Mouse (Mus musculus) spleen, postnatal 36 days (tissue): Measurements from ENCODE around the gene Add3.

Experiments
- DNase-seq, 2 experiments: peaks; one replicate each; pipeline ENCODE4 v3.0.0; 2022; ENCODE audit warnings: low spot score in 2 of 2, mixed read lengths in 1 of 2

Gene Add3

DNA sequence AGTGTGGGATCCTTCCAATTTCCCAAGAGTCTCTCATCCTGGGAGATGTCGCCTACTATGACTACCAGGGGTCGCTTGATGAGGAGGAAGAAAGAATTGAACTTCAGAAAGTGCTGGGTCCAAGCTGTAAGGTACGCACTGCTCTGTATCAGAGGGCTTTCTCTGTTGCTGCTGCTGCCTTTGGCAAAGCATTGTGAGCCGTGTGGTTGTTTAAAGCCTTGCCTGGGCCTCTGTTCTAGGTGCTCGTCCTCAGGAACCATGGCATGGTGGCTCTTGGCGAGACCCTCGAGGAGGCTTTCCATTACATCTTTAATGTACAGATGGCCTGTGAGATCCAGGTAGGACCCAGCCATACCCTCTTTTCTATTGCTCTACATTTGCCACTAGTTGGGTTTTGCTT, 93.3 kb downstream of the Add3 start:
- no peak for DNase-seq

- no peak for DNase-seq
These were observed 101.6 kb downstream of the Add3 start for GRCm38 (mm10) chr19:53241806-53242205.

- DNase-seq: no peak
These were observed 103.7 kb downstream of the Add3 start for GRCm38 (mm10) chr19:53243956-53244355.

GRCm38 (mm10) chr19:53247558-53247957, 107.3 kb downstream of the Add3 start:
- no peak for DNase-seq

- DNase-seq: peak; percentile 35 to 59
These were observed 107.8 kb downstream of the Add3 start for GRCm38 (mm10) chr19:53248023-53248494.

- no peak for DNase-seq
These were observed 110.8 kb downstream of the Add3 start for GRCm38 (mm10) chr19:53251015-53251414.

- no peak for DNase-seq
These were observed 111.4 kb downstream of the Add3 start for GRCm38 (mm10) chr19:53251656-53252055.

DNA sequence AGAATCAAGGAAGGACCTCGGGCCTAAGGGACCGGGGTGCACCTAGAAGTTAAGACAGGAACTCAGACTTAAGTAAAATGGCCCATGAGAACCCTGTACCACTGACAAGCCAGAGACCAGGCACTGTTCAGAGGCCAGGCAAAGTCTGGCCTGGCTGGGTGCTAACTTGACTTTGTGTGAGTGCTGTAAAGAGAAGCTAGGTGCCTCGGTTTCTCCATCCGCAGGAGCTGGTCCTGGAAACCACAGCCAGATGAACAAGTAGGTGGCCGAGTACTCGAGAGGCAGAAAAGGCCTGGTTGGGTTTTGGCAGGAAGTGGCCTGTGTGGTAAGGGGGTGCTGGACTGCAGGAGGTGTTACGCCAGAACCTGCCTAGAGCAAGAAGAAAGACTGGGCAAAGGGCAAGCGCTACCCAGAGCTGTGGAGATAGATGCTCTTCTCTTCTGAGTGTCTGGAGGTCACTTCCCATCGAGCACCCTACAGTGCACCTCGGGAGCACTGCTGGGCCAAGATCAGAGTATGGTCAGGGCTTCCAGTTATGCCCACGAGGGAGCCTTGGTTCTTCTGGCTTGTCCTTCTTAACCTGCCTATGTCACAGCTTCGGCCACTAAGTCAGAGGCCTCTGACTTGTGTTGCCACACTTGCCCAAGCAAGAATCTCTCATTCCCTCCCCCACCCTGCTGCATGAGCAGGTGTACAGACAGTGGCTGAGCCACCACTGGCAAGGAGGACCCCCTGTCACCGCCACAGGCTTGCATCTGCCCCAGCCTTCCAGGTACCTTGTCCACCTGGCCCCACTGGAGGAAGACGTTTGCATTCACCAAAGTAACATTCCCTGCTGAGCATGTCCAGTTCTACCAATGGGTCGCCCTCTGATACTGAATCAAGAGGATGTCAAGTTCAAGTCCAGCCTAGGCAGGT, 112.1 kb downstream of the Add3 start:
- DNase-seq: peak in 1 of 2 experiments; percentile 34

DNA sequence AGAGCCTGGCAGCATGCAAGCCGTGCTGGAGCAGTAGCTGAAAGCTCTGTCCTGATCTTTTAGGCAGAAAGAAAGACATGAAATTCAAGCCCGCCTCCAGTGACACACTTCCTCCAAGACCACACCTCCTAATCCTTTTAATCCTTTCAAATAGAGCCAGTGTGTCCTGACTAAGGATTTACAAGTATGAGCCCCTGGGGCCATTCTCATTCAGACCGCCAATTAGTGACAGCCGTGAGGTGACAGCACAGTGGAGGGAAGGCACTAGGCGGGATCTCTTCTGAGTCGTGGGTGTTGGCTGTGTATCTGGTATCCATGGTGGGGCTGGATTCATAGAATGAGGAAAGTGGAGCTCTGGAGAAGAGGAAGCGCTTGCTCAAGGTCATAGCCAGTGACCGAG, 116.1 kb downstream of the Add3 start:
- DNase-seq: no peak

DNA sequence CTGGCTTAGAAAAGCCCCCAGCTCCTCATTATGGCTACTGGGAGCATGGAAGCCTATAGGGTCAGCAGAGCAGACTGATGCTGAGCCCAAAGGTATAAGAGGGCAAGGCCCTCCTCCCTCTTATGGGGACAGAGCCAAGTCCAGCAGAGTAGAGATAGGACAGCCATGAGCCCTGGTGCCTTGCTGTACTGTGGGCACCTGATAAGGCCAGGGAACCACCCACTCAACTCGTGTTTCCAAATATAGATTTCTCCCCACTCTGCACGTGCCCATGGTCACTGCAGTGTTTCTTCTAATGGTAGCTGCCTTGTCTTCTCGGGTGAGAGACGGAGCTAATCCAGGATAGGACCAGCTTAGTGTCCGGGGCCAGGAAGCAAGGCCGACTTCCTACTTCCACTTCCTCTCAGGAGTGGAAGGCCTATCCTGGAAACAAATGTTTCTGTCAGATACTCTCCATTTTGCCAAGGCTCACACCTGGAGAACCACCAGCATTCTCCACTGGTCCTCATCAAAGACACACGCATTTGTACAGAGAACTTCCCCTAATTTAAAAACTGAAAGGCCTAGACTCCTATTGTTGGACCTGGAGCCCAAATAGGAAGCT, 116.8 kb downstream of the Add3 start:
- DNase-seq: peak; percentile 63 to 80

DNA sequence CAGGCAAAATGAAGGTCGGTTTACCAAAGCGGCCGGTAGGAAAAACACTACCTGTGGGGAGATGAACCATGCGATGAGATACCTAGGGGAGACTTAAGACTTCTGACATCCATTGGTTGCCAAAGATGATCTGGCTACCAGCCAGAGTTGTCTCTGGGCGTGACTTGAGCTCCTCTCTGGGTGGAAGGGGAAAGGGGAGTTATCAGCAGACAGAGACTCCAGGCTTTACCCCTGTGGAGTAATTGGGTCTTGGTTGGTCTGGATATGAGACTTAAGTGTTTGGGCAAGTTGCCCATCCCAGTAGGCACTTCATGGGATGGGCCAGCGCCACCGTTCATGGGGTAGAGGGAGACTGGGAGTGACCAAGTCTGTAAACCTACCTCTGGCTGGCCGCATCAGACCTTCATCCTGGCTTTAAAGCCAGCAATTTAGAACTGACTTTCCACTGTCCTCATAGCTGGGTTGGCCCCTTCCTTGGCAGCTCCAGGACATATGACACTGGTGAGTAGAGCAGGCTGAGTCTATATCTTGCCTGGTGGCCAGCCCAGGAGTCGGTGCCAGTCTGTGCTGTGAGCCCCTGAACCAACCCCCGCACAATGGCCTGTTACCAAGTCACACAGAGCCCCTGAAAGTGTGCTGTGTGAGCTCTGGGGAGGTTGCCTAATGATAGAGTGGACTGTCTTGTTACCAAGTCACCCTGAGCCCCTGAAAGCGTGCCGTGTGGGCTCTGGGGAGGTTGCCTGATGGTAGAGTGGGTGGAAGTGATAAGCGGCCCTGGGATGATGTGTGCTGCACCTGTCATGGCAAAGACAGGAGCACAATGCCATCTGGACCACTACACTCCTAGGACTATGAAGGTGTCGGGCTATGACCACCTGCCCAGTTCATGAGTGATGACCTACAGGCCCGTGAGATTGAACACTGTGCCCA, 117.7 kb downstream of the Add3 start:
- peak; percentile 70 to 87 for DNase-seq

DNA sequence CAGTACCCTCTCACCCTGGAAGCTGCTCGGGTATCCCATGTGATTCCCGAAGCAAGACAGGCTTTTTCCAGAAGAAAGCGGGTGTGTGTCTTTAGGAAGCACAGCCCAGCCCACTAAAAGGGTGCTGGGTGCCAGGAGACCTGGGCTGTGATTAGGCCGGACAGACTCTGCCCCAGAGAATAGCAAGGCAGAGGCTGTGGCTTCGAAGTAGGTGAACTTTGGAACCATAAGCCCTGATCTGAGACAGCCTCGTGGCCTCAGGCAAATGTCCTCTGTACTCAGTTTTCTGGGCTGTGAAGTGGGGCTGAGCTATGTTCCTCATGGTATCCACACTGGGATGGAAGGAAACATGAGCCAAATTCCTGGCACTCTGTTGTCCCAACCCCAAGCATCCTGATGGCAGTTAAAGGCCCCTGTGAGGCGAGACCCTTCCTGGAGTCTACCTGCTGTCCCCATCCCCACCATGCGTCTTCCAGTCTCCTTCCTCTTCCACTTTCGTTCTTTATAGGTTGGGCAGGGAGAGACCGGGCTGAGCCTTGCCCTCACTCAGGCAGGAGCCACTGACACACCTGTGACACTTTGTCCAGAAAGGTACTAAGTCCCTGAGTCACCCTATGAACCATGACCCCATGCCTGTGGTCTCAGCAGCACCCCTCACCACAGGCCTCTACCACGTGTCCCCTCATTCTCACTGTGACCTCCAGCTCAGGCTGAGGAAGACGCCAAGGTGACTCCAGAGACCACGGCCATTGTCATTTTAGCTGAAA, 118.7 kb downstream of the Add3 start:
- DNase-seq: no peak

DNA sequence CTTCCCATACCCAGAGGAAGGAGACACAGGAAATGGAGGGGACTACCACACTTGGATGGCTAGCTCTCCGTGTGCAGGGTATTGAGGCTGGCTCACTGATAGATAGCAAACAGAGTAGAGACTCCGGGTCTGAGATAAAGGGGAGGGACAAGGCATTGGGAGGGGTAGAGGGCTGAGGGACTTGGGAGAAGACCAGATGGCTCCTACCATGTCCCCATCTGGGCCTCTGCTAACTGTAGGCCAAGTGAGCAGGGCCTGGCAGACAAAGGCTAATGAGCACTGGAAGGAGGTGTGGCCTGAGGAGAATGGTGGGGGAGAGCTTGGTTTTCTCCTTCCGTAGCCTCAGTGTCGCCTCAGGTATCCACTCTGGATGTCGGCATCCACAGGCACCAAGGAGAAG, 119.3 kb downstream of the Add3 start:
- DNase-seq: no peak

- DNase-seq: no peak
These were observed 120.0 kb downstream of the Add3 start for GRCm38 (mm10) chr19:53260261-53260660.

GRCm38 (mm10) chr19:53260828-53261227, 120.6 kb downstream of the Add3 start:
- no peak for DNase-seq

GRCm38 (mm10) chr19:53262061-53262460, 121.8 kb downstream of the Add3 start:
- DNase-seq: no peak

- DNase-seq: no peak
These were observed 123.9 kb downstream of the Add3 start for GRCm38 (mm10) chr19:53263859-53264733.

DNA sequence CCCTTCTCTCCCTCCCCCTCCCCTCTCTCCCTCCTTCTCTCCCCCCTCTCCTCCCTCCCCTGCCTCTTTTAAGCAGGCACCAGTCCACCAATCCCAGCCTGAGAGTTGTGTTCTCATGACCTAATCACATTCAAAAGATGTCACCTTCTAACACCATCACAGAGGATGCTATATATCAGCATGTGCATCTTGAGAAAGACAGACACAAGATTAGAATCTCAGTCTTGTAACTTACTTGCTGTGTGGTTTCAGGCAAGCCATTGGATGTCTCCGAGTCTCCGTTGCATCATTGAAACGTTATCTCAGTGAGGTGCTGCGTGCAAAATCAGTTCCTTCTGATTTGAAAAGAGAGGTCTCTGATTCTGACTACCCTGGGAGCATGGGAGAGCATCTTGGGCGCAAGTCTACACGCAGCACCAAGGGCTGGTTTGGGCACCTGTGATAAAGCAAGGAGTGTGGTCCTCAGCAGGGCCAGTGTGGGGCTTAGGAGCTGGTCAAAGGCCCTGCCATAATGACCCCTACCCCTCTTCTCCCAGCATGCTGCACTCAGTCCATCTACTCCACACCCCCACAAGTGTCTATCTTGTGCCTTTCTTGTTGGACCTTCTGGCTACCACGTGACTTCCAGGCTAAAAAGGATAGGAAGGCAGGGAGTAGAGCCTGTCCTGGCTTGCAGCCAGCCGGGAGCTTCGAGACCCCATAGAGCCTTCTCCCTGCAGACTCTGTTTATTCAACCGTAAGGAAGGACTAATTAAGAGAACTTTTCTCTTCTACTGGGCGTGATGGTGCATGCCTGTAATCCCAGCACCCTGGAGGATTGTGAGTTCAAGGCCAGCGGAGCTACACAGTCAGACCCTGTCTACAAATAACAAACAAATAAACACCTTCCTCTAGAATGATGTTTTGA, 124.8 kb downstream of the Add3 start:
- no peak for DNase-seq

GRCm38 (mm10) chr19:53267305-53267704, 127.1 kb downstream of the Add3 start:
- no peak for DNase-seq
